Mouse (Mus musculus) intestine, embryonic 16.5 days (tissue): Measurements from ENCODE around the gene Acaa1b. TPM values are rescaled to one million over a fixed set of nuclear protein-coding genes. Genes with fewer than 3 reads are reported as not detected.

Source experiments
- ATAC-seq: fragments of 200-750 bp; cut with Nextera tagmentation; 2 replicates; pipeline ENCODE4 v1.8.0; 2017; ENCODE audit warnings: moderate TSS enrichment, moderate library complexity
- H3K27ac ChIP-seq: fragments of 300-500 bp; sonication (generic); 2 replicates; pipeline ENCODE4 v1.5.1; 2014; ENCODE audit warnings: mild to moderate bottlenecking, low read length
- H3K27me3 ChIP-seq: fragments of 300-500 bp; sonication (generic); replicated peaks from 2 replicates; pipeline ENCODE4 v1.6.1; 2014; ENCODE audit warnings: low read length, control low read depth, mixed read lengths; ENCODE audit not compliant: control insufficient read depth, insufficient read depth
- H3K36me3 ChIP-seq: fragments of 300-500 bp; sonication (generic); 2 replicates; pipeline ENCODE4 v1.6.1; 2014; ENCODE audit warnings: low read length, control low read depth; ENCODE audit not compliant: control insufficient read depth, insufficient read depth
- H3K4me1 ChIP-seq: fragments of 300-500 bp; sonication (generic); 2 replicates; pipeline ENCODE4 v1.6.1; 2014; ENCODE audit warnings: low read length, control low read depth, mixed read lengths; ENCODE audit not compliant: control insufficient read depth, insufficient read depth
- H3K4me2 ChIP-seq: fragments of 300-500 bp; sonication (generic); 2 replicates; pipeline ENCODE4 v1.6.1; 2014; ENCODE audit warnings: low read depth, low read length, control low read depth
- H3K4me3 ChIP-seq: fragments of 300-500 bp; sonication (generic); 2 replicates; pipeline ENCODE4 v1.5.1; 2014; ENCODE audit warnings: mild to moderate bottlenecking, low read length
- H3K9ac ChIP-seq: fragments of 300-500 bp; sonication (generic); 2 replicates; pipeline ENCODE4 v1.6.1; 2014; ENCODE audit warnings: low read depth, low read length
- H3K9me3 ChIP-seq: fragments of 300-500 bp; sonication (generic); 2 replicates; pipeline ENCODE4 v1.6.1; 2016; ENCODE audit warnings: low read length, control low read depth; ENCODE audit not compliant: control insufficient read depth
- WGBS: fragments of 180-500 bp; shearing (Covaris S2); extraction: QIAGEN DNeasy Blood & Tissue Kit; methylation state at CpG from one replicate; pipeline ENCODE4 v1.1.7; 2014; 5-methylcytosine and 5-hydroxymethylcytosine counted together
- polyA plus RNA-seq: library from polyadenylated mRNA; unstranded; fragments of >200 nt; fragmentation: Nextera tagmentation; extraction: Ambion mirVana; gene quantifications from 2 replicates; pipeline ENCODE4 v1.2.1, GENCODE M21; 2015

Gene Acaa1b
- polyA plus RNA-seq, 1 experiment from 2014 or later, result 3.1 TPM

- Histone ChIP-seq H3K4me1 (no peaks in the 10 kb centered on the region), H3K27me3 (no peaks in the 10 kb centered on the region), H3K4me2 (no peak overlapping the region), H3K4me3 (no peak overlapping the region), H3K36me3 (no peaks in the 10 kb centered on the region), H3K9me3 (no peaks in the 10 kb centered on the region), H3K27ac (no peak overlapping the region), H3K9ac (no peak overlapping the region)
- 88% methylated on average over 2 of the region's 2 CpGs for WGBS
- no peak for ATAC-seq
Measured at GRCm38 (mm10) chr9:119167608-119168007, 10.7 kb upstream of the Acaa1b start.

- Histone ChIP-seq H3K9me3 (no peaks in the 10 kb centered on the region), H3K27me3 (no peaks in the 10 kb centered on the region), H3K27ac (no peak overlapping the region), H3K4me1 (no peaks in the 10 kb centered on the region), H3K4me3 (no peak overlapping the region), H3K36me3 (no peaks in the 10 kb centered on the region), H3K4me2 (no peak overlapping the region), H3K9ac (no peak overlapping the region)
- peak; percentile 79 for ATAC-seq
- WGBS, result 85% methylated on average over 6 of the region's 6 CpGs
Measured at GRCm38 (mm10) chr9:119165548-119165947, 8.7 kb upstream of the Acaa1b start.

GRCm38 (mm10) chr9:119164743-119165142 lies 7.8 kb upstream of the Acaa1b start:
- Histone ChIP-seq H3K4me1 (no peaks in the 10 kb centered on the region), H3K27ac (no peak overlapping the region), H3K27me3 (no peaks in the 10 kb centered on the region), H3K4me3 (no peak overlapping the region), H3K9ac (no peak overlapping the region), H3K36me3 (no peaks in the 10 kb centered on the region), H3K4me2 (no peak overlapping the region), H3K9me3 (no peaks in the 10 kb centered on the region)
- WGBS, result 86% methylated on average over 7 of the region's 7 CpGs
- peak; percentile 52 for ATAC-seq

- Histone ChIP-seq H3K27ac (no peak overlapping the region), H3K9me3 (no peaks in the 10 kb centered on the region), H3K9ac (no peak overlapping the region), H3K4me1 (no peaks in the 10 kb centered on the region), H3K4me3 (no peak overlapping the region), H3K27me3 (0 out of 2 replicates have a peak, but pooled peaks cover 2% of the 10 kb centered on the region), H3K36me3 (no peaks in the 10 kb centered on the region), H3K4me2 (no peak overlapping the region)
- 88% methylated on average over 3 of the region's 3 CpGs for WGBS
- no peak for ATAC-seq
Measured at GRCm38 (mm10) chr9:119160689-119161088, 3.8 kb upstream of the Acaa1b start.

GRCm38 (mm10) chr9:119158861-119159260 lies 2.0 kb upstream of the Acaa1b start, which contains the start of gene Gm47289:
Gene Gm47289 (plus strand): TSS chr9:119159161.
- Histone ChIP-seq H3K4me3 (no peak within 1 kb of the TSS), H3K27me3 (0 out of 2 replicates have a peak, but pooled peaks cover 2% of the 10 kb centered on the region), H3K9ac (no peak within 1 kb of the TSS), H3K36me3 (no peaks in the 10 kb centered on the region), H3K9me3 (no peaks in the 10 kb centered on the region), H3K27ac (no peak within 1 kb of the TSS), H3K4me1 (no peaks in the 10 kb centered on the region), H3K4me2 (no peak within 1 kb of the TSS)
- no peak for ATAC-seq
- WGBS, result 56% methylated on average over 4 of the region's 4 CpGs

GRCm38 (mm10) chr9:119155826-119156225 lies 1.1 kb downstream of the Acaa1b start:
- 0 out of 2 replicates have a peak overlapping the region, but pooled peaks have one; percentile 12 for H3K4me2 ChIP-seq
- H3K9me3 ChIP-seq, result no peaks in the 10 kb centered on the region
- H3K9ac ChIP-seq, result no peak overlapping the region
- H3K4me3 ChIP-seq, result no peak overlapping the region
- no peaks in the 10 kb centered on the region for H3K4me1 ChIP-seq
- WGBS, result 58% methylated on average over 7 of the region's 7 CpGs
- 0 out of 2 replicates have a peak, but pooled peaks have one; percentile 14 for ATAC-seq
- 0 out of 2 replicates have a peak, but pooled peaks cover 2% of the 10 kb centered on the region for H3K27me3 ChIP-seq
- no peaks in the 10 kb centered on the region for H3K36me3 ChIP-seq
- H3K27ac ChIP-seq, result no peak overlapping the region

GRCm38 (mm10) chr9:119155416-119155815 lies 1.5 kb downstream of the Acaa1b start:
- Histone ChIP-seq H3K9me3 (no peaks in the 10 kb centered on the region), H3K4me1 (no peaks in the 10 kb centered on the region), H3K27ac (no peak overlapping the region), H3K27me3 (0 out of 2 replicates have a peak, but pooled peaks cover 2% of the 10 kb centered on the region), H3K4me2 (no peak overlapping the region), H3K9ac (no peak overlapping the region), H3K4me3 (no peak overlapping the region), H3K36me3 (no peaks in the 10 kb centered on the region)
- no peak for ATAC-seq
- 79% methylated on average over 8 of the region's 8 CpGs for WGBS

- Histone ChIP-seq H3K4me2 (no peak overlapping the region), H3K9me3 (no peaks in the 10 kb centered on the region), H3K9ac (no peak overlapping the region), H3K27ac (no peak overlapping the region), H3K4me3 (no peak overlapping the region), H3K27me3 (0 out of 2 replicates have a peak, but pooled peaks cover 2% of the 10 kb centered on the region), H3K4me1 (no peaks in the 10 kb centered on the region), H3K36me3 (no peaks in the 10 kb centered on the region)
- ATAC-seq, result no peak
- 55% methylated on average over 2 of the region's 2 CpGs for WGBS
Measured at GRCm38 (mm10) chr9:119151751-119152150, 5.1 kb downstream of the Acaa1b start.

- Histone ChIP-seq H3K36me3 (no peaks in the 10 kb centered on the region), H3K4me2 (no peak overlapping the region), H3K4me1 (no peaks in the 10 kb centered on the region), H3K9me3 (no peaks in the 10 kb centered on the region), H3K27me3 (no peaks in the 10 kb centered on the region), H3K9ac (no peak overlapping the region), H3K4me3 (no peak overlapping the region), H3K27ac (no peak overlapping the region)
- 21% methylated on average over 5 of the region's 5 CpGs for WGBS
- no peak for ATAC-seq
Measured at GRCm38 (mm10) chr9:119149601-119150000, 7.3 kb downstream of the Acaa1b start.
